Mouse (Mus musculus) forebrain, embryonic 16.5 days (tissue): ENCODE data around the gene Clp1. TPM values are rescaled to one million over a fixed set of nuclear protein-coding genes. Genes with fewer than 3 reads are reported as not detected.
A peak's percentile ranks its signal among the peaks of the same experiment; 100 is the strongest.

Experiments
- ATAC-seq: fragments of 200-750 bp; cut with Nextera tagmentation; 2 replicates; pipeline ENCODE4 v1.8.0; 2017; ENCODE audit warnings: mild to moderate bottlenecking, moderate library complexity
- H3K27ac ChIP-seq: fragments of 300-500 bp; sonication (generic); 2 replicates; pipeline ENCODE4 v1.5.1; 2014; ENCODE audit warnings: low read length, control low read depth
- H3K27me3 ChIP-seq: fragments of 300-500 bp; sonication (generic); replicated peaks from 2 replicates; pipeline ENCODE4 v1.6.1; 2014; ENCODE audit warnings: low read length; ENCODE audit not compliant: control insufficient read depth, insufficient read depth
- H3K36me3 ChIP-seq: fragments of 300-500 bp; sonication (generic); 2 replicates; pipeline ENCODE4 v1.6.1; 2014; ENCODE audit not compliant: control insufficient read depth, insufficient read depth
- H3K4me1 ChIP-seq: fragments of 300-500 bp; sonication (generic); replicated peaks from 2 replicates; pipeline ENCODE4 v1.6.1; 2014; ENCODE audit warnings: low read length; ENCODE audit not compliant: control insufficient read depth, insufficient read depth
- H3K4me2 ChIP-seq: fragments of 300-500 bp; sonication (generic); 2 replicates; pipeline ENCODE4 v1.6.1; 2014; ENCODE audit warnings: mild to moderate bottlenecking, low read length, control low read depth
- H3K4me3 ChIP-seq: fragments of 300-500 bp; sonication (generic); replicated peaks from 2 replicates; pipeline ENCODE4 v1.5.1; 2014; ENCODE audit warnings: mild to moderate bottlenecking, low read length, control low read depth
- H3K9ac ChIP-seq: fragments of 300-500 bp; sonication (generic); replicated peaks from 2 replicates; pipeline ENCODE4 v1.6.1; 2014; ENCODE audit warnings: low read depth, low read length, control low read depth
- H3K9me3 ChIP-seq: fragments of 300-500 bp; sonication (generic); 2 replicates; pipeline ENCODE4 v1.6.1; 2016; ENCODE audit warnings: low read length; ENCODE audit not compliant: control insufficient read depth
- WGBS: fragments of 180-500 bp; shearing (Covaris S2); extraction: QIAGEN DNeasy Blood & Tissue Kit; methylation state at CpG from one replicate; pipeline ENCODE4 v1.1.7; 2014; 5-methylcytosine and 5-hydroxymethylcytosine counted together
- polyA plus RNA-seq: library from polyadenylated mRNA; unstranded; fragments of >200 nt; fragmentation: Nextera tagmentation; extraction: Ambion mirVana; gene quantifications from 2 replicates; pipeline ENCODE4 v1.2.1, GENCODE M21; 2015

Clp1 gene
- polyA plus RNA-seq, 1 experiment from 2014 or later: 28.1 TPM

GRCm38 (mm10) chr2:84761840-84762239, 34.7 kb upstream of the Clp1 start:
- no peaks in the 10 kb centered on the region for H3K9me3 ChIP-seq
- no peaks in the 10 kb centered on the region for H3K27me3 ChIP-seq
- H3K4me1 ChIP-seq: no peaks in the 10 kb centered on the region
- ATAC-seq: no peak
- H3K4me3 ChIP-seq: no peak overlapping the region
- no peaks in the 10 kb centered on the region for H3K36me3 ChIP-seq
- H3K9ac ChIP-seq: no peak overlapping the region
- no peak overlapping the region for H3K4me2 ChIP-seq
- WGBS: 84% methylated on average over 1 of the region's 1 CpGs
- H3K27ac ChIP-seq: no peak overlapping the region

- H3K9me3 ChIP-seq: no peaks in the 10 kb centered on the region
- no peak overlapping the region for H3K27ac ChIP-seq
- H3K27me3 ChIP-seq: no peaks in the 10 kb centered on the region
- no peak overlapping the region for H3K4me3 ChIP-seq
- no peaks in the 10 kb centered on the region for H3K36me3 ChIP-seq
- no peak for ATAC-seq
- no peak overlapping the region for H3K4me2 ChIP-seq
- WGBS: 89% methylated on average over 3 of the region's 3 CpGs
- H3K9ac ChIP-seq: no peak overlapping the region
- H3K4me1 ChIP-seq: no peaks in the 10 kb centered on the region
These were observed 34.2 kb upstream of the Clp1 start for GRCm38 (mm10) chr2:84761309-84761708.

GRCm38 (mm10) chr2:84760777-84761176, 33.6 kb upstream of the Clp1 start:
- no peaks in the 10 kb centered on the region for H3K36me3 ChIP-seq
- ATAC-seq: no peak
- 76% methylated on average over 8 of the region's 8 CpGs for WGBS
- no peaks in the 10 kb centered on the region for H3K4me1 ChIP-seq
- no peak overlapping the region for H3K27ac ChIP-seq
- no peak overlapping the region for H3K9ac ChIP-seq
- no peak overlapping the region for H3K4me3 ChIP-seq
- H3K4me2 ChIP-seq: no peak overlapping the region
- no peaks in the 10 kb centered on the region for H3K27me3 ChIP-seq
- no peaks in the 10 kb centered on the region for H3K9me3 ChIP-seq

GRCm38 (mm10) chr2:84758542-84759127, 31.5 kb upstream of the Clp1 start:
- no peaks in the 10 kb centered on the region for H3K4me1 ChIP-seq
- WGBS: 2% methylated on average over 2 of the region's 2 CpGs
- H3K36me3 ChIP-seq: no peaks in the 10 kb centered on the region
- no peak overlapping the region for H3K4me2 ChIP-seq
- ATAC-seq: peak; percentile 57
- H3K4me3 ChIP-seq: no peak overlapping the region
- H3K9me3 ChIP-seq: no peaks in the 10 kb centered on the region
- no peak overlapping the region for H3K9ac ChIP-seq
- no peaks in the 10 kb centered on the region for H3K27me3 ChIP-seq
- H3K27ac ChIP-seq: no peak overlapping the region

GRCm38 (mm10) chr2:84757026-84757682, 30.0 kb upstream of the Clp1 start:
- WGBS: 59% methylated on average over 7 of the region's 7 CpGs
- no peaks in the 10 kb centered on the region for H3K9me3 ChIP-seq

GRCm38 (mm10) chr2:84756245-84756644, 29.1 kb upstream of the Clp1 start:
- WGBS: 90% methylated on average over 5 of the region's 5 CpGs
- H3K9ac ChIP-seq: no peak overlapping the region
- ATAC-seq: no peak
- no peak overlapping the region for H3K4me3 ChIP-seq
- no peak overlapping the region for H3K27ac ChIP-seq
- H3K4me1 ChIP-seq: no peaks in the 10 kb centered on the region
- no peaks in the 10 kb centered on the region for H3K27me3 ChIP-seq
- H3K9me3 ChIP-seq: no peaks in the 10 kb centered on the region
- H3K36me3 ChIP-seq: no peaks in the 10 kb centered on the region
- H3K4me2 ChIP-seq: no peak overlapping the region

More at GRCm38 (mm10) chr2:84757026-84757682, 30.0 kb upstream of the Clp1 start:
- ATAC-seq: no peak
- no peak overlapping the region for H3K27ac ChIP-seq
- H3K4me2 ChIP-seq: no peak overlapping the region
- no peaks in the 10 kb centered on the region for H3K36me3 ChIP-seq
- no peaks in the 10 kb centered on the region for H3K4me1 ChIP-seq
- no peak overlapping the region for H3K4me3 ChIP-seq
- H3K9ac ChIP-seq: no peak overlapping the region
- no peaks in the 10 kb centered on the region for H3K27me3 ChIP-seq

GRCm38 (mm10) chr2:84750115-84750514, 23.0 kb upstream of the Clp1 start:
- Histone ChIP-seq H3K4me3 (no peak overlapping the region), H3K9me3 (no peaks in the 10 kb centered on the region), H3K4me1 (no peaks in the 10 kb centered on the region), H3K27ac (no peak overlapping the region), H3K4me2 (no peak overlapping the region), H3K36me3 (no peaks in the 10 kb centered on the region), H3K27me3 (no peaks in the 10 kb centered on the region), H3K9ac (no peak overlapping the region)
- 87% methylated on average over 6 of the region's 6 CpGs for WGBS
- no peak for ATAC-seq

GRCm38 (mm10) chr2:84744126-84744525, 17.0 kb upstream of the Clp1 start:
- Histone ChIP-seq H3K9me3 (no peaks in the 10 kb centered on the region), H3K27me3 (no peaks in the 10 kb centered on the region), H3K4me2 (peak overlapping the region; percentile 86), H3K4me1 (peaks cover 29% of the 10 kb centered on the region), H3K36me3 (no peaks in the 10 kb centered on the region; the same call in 1 of the 2 replicates), H3K27ac (peak overlapping the region; percentile 51), H3K4me3 (peak overlapping the region; percentile 62), H3K9ac (peak overlapping the region; percentile 77)
- WGBS: 2% methylated on average over 10 of the region's 10 CpGs
- ATAC-seq: peak; percentile 15

- 0% methylated on average over 25 of the region's 25 CpGs for WGBS
- Histone ChIP-seq H3K4me2 (peak within 1 kb of the TSS; percentile 86), H3K27ac (peak within 1 kb of the TSS; percentile 95), H3K9me3 (no peaks in the 10 kb centered on the region), H3K36me3 (no peaks in the 10 kb centered on the region; the same call in 1 of the 2 replicates), H3K9ac (peak within 1 kb of the TSS; percentile 77), H3K4me1 (peaks cover 32% of the 10 kb centered on the region), H3K27me3 (no peaks in the 10 kb centered on the region), H3K4me3 (peak within 1 kb of the TSS; percentile 62)
- ATAC-seq: peak; percentile 94
These were observed 16.4 kb upstream of the Clp1 start, which contains the start of gene Gm19426 for GRCm38 (mm10) chr2:84743561-84743960. Gene Gm19426, minus strand, starts transcription at chr2:84743655.
